Mouse (Mus musculus): Measurements from ENCODE around the gene Itga9.

DNA sequence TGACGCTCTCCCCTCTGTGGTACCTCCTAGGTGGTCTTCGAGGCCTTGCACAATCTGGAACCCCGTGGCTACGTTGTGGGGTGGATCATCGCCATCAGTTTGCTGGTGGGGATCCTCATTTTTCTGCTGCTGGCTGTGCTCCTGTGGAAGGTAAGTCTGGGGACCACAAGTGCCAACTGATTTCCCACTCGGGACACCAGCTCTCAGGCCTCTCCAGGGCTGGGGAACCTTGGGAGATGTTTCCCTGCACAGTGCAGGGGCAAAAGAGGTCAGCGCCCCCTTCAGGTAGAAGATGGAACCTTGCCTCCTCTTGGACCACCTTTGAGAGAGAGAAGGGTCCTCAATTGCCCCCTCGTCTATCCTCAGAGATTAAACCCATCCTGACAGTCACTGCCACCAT is 281.2 kb downstream of the Itga9 start:
- TF ChIP-seq CTCF (conservative IDR thresholded peaks at IDR 0.05; ENCODE audit: insufficient read depth, insufficient read length, low read depth, low read length), result no peak
- no peak for TF ChIP-seq POLR2A (IDR thresholded peaks at IDR 0.05; ENCODE audit: low read depth, low read length)
